Mouse (Mus musculus) megakaryocyte, adult 5-6 weeks (primary cell): ENCODE results near the gene Nrl. TPM values are rescaled to one million over a fixed set of nuclear protein-coding genes. Genes with fewer than 3 reads are reported as not detected.
A peak's percentile ranks its signal among the peaks of the same experiment; 100 is the strongest.

ENCODE experiments used
- ATAC-seq: 2 replicates; pipeline ENCODE4 v1.8.0; 2016; ENCODE audit warnings: mild to moderate bottlenecking, inconsistent platforms; ENCODE audit not compliant: poor library complexity, severe bottlenecking
- total RNA-seq, 2 experiments: library from RNA; stranded (forward) in 1 of 2; stranded (reverse) in 1 of 2; fragments of 153-499, 151-499 nt in 1 of 2; fragments of 221-1000, 200-1000 nt in 1 of 2; gene quantifications; 2 replicates each; pipeline versions ENCODE4 v1.2.3 to v1.2.4; 2015 to 2017

The Nrl gene
- total RNA-seq (2015) (not detected in 2 replicates), total RNA-seq (2017) (not detected in 2 replicates)

DNA sequence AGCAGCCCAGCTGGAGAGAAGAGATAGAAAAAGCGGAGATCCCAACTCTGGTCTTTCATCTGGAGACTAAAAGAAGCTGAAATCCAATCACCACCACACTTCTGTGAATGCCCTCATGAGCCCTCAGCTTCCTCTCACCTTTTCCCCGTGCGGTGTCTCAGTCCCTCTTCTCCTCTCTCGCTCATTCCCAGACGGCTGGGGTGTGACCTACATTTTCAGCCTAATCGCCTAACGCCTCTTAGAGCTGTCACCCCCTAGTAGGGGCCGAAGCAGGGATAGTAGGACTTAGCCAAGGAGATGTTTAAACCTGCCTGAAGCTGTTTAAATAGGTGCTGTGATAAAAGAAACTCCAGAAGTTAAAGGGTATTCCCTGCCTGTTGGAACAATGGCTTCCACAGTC is at the start of gene Nrl:
TSS of gene Nrl (minus strand) at position 197 of the 400 bp plus-strand sequence.
- ATAC-seq = no peak

DNA sequence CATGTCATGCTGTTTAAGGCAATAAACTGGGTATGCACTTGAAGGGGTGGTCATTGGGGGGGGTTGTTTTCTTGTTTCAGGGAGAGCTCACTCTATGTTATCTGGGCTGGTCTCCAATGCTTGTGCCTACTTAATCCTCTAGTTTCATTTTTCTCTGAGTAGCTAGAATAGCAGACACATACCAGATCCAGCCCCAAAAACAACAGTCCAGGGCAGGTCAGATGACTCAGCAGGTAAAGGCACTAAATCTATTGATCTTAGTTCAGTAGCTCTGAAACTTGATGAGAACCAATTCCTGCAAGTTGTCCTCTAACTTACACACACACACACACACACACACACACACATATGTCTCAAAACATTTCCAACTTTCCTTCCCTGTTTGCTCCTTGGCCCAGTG is 47.0 kb upstream of the Nrl start:
- ATAC-seq = no peak

DNA sequence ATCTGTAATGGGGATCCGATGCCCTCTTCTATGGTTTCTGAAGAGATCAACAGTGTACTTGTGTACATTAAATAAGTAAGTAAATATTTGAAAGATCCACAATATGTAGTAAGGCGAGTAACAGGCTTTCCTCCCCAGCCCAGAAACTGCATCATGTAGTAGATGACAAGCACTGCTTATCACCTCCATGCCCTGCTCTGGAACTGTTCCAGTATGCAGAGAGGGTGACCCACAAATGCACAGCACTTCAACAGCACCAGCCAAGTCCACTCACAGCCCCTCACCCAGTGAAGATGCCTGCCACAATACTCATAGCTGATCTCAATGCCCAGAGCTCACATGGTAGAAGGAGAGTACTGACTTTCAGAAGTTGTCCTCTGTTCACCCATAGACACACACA is 45.8 kb upstream of the Nrl start:
- ATAC-seq = no peak

DNA sequence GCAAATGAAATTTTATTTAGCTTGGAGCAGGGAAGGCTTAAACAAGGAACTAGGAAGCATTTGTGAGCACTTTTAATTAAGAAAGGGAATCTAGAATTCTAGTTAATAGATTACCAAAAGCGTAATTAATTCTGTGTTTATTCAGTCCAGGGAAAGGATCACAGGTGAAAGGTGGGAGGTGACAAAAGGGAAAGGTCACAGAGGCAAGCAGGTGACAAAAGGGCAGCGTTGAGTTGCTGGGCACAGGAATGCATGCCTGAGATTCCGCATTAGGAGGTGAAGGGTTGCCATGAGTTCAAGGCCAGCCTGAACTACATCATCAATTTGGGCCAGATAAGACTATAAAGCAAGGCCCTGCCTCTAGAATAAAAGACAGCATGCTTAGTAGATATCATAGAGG is 42.7 kb upstream of the Nrl start:
- ATAC-seq = no peak

DNA sequence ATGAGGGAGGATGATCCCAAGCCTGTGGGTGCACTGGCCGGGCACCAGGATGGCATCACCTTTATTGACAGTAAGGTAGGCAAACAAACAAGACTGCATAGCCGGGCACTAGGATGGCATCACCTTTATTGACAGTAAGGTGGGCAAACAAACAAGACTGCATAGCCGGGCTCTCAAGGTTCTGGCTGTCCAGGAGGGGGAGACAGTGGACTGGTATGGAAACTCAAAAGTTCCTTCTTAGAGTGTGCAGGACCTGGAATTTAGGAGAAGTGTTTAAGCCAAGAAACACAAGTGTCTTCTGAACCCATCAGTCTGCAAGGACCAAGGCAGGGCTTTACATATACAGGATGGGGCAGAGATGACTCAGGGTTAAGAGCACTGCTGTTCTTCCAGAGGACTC is 41.0 kb upstream of the Nrl start:
- ATAC-seq = no peak

DNA sequence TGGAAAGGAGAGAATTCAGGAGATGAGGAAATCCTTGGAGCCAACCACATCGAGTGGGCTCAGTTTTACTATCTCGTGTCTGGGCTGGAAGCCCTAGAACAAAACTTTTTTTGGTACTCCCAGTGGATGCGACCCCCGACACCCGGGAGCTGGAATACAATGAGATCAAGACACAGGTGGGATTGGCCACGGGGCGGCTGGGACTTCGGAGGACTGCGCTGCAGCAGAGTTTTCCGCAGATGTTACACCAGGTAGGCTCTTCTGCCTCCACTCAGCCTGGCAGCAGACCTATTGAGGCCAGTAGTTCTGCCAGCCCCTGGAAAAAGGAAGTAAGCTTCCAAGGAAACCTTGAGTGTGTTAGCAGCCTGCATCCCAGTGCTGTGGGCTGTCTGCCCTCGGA is 38.5 kb upstream of the Nrl start:
- ATAC-seq = no peak

DNA sequence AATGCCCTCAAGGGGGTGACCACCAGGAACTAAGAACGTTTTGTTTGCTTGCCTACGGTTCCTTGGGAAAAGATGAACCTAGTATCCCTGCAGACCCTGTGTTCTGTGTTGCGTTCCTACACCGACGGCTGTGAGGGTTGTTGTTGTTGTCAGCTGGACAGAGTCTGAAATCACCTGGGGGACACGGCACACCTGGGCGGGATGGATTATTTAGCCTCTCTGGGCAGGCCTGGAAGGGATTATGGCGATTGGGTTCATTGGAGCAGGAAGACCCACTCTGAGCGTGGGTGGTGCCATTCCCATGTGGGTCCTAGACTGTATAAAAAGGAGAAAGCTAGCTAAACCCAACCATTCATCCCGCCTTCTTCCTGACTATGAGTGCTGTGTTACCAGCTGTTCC is 37.1 kb upstream of the Nrl start:
- ATAC-seq = no peak

DNA sequence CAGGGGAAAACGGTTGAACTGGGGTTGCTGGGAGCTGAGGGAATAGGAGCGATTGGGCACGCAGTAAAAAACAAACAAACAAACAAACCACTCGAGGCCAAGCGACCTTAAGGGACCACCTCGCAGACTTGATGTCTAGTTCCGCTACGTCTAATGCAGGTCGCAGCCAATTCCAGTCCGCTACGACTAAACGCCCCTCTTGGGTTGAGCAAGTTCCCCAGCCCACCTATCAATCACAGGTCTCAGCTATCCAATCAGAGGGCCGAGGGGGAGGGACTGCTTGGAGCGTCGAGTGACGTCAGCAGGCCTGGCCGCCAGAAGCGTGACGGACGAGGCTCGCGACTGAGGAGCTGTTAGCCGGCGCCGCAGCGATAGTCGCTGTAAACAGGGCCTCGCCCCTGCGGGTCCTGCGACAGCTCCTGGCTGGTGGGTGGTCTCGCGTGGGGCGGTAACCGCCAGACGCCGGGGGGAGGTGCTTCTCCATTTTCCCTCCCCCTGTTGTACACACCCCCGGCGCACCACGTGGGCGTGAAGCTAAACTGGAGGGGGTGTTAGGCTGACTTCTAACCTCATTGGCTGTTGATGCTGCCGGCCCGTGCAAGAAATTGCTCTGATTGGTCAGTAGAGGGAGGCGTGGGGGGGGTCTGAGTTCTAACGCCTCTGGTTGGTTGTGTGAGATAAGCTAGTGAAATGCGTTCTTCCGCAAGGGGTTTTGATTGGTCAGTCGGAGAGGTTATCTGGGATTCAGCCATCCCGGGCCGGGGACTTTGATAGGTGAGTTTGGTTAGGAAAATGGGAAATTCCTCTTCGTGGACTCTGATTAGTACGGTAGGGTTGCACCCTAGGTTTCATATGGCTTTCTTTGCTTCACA is 35.7 kb upstream of the Nrl start, which contains the start of gene A730061H03Rik:
TSS of gene A730061H03Rik (minus strand) at position 205 of the 872 bp plus-strand sequence.
- ATAC-seq = peak; percentile 75

DNA sequence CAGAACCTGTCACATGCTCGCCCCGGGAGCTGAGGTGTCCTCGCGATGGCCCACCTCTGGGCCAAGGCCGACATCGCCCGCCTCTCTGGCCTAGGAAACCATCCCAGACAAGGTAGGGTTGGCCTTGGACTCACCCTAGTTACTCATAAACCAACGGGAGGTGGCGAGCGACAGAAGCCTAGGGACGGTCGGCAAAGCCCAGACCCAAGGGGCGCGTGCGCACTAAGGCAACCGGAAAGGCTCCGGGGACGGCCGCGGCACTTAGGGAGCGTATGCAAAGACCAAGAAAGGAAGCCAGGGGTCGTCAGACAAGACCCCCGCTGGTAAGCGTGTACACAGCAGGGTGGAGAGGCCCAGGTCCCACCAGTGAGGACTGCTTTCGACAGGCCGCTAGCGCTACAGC is 35.0 kb upstream of the Nrl start, which contains the start of gene Dcaf11:
TSS of gene Dcaf11 (plus strand) at position 208 of the 403 bp plus-strand sequence.
- ATAC-seq = peak; percentile 59

DNA sequence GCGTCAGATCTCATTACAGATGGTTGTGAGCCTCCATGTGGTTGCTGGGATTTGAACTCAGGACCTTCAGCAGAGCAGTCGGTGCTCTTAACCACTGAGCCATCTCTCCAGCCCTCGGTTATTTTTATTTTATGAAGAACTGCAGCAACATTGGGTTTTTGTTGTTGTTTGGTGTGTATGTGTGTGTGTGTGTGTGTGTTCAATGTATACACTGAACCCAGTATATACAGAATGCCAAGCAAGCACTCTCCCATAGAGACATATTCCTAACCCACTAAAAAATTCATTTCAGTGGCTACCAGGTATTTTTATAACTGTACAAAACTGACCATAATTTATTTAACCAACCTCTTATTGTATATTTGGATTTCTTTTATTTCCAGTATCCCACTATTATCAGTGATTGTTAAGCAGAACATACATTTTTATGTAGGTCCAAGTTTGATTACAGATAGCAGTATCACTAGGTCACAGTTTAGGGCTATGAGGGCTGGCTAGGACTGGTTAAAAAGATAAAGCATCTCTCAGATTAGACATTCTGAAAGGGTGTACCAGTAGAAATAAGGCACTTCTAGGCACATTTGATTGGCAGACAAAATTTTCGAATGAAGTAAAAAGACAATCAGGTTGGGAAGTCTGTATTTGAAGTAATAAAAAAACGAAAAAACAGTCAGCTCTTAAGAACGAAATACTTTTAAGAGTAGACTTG is 34.1 kb upstream of the Nrl start:
- ATAC-seq = no peak

DNA sequence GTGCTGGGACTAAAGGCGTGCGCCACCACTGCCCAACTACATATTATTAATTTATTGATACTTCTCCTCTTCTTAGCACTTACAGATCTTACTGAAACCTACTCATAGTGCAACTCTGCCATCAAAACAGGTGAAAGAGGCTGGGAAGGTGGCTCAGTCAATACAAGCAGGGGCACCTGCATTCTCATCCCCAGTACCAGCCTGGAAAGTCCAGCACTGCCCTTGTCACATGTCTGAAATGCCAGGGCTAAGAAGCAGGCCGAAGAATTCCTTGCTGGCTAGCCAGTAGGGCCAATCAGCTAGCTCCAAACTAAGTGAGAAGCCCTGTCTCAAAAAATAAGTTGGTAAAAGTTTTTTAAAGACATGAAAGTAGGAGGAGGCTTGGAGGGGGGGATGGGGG is 32.8 kb upstream of the Nrl start:
- ATAC-seq = no peak

DNA sequence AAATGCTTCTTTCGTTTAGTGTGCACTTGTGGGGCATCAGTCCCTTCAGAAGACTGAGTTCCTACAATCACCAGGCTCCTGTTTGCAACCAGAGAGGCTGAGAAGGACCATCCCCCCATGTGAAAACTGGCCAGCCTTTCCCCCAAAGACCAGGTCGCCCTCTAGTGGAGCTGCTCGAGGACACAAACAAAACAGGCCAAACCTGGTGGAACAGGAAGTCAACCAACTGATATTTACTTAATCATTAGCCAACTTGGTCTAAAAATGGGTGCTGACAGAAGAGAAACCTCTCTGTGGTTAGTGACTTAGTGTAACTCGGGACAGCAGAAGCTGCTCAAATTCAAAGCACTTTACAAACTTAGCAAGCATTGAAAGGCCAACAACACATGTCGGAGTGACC is 32.2 kb upstream of the Nrl start:
- peak; percentile 39 for ATAC-seq

DNA sequence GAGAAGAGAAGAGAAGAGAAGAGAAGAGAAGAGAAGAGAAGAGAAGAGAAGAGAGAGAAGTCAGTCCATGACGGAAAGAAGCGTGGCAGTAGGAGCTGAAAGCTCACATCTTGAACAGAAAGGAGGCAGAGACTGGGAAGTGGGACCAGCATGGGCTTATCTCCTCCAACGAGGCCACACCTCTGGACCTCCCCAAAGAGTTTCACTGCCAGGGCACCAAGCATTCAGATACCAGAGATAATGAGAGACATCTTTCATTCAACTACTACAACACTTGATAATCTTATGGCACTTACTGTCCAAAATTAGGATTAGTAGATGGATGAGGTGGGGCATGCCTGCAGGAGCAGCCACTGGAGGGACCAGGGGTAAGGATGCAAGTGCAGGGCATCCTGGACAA is 31.0 kb upstream of the Nrl start:
- ATAC-seq = no peak

DNA sequence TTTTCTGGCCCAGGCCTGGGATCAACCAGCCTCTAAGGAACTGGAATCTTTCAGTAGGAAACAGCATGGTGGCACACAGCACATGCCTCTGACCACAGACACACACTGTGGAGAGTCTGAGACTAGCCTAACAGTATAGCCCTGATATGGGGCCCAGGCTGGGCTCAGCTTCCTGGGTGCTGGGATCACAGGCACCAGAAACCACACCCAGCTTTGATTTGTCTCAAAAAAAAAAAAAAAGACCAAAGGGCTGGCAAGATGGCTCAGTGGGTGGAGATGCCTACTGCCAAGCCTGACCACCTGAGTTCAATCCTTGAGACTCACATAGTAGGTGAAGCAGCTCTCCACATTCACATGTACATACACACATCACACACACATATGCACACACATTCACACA is 29.9 kb upstream of the Nrl start:
- ATAC-seq = no peak

DNA sequence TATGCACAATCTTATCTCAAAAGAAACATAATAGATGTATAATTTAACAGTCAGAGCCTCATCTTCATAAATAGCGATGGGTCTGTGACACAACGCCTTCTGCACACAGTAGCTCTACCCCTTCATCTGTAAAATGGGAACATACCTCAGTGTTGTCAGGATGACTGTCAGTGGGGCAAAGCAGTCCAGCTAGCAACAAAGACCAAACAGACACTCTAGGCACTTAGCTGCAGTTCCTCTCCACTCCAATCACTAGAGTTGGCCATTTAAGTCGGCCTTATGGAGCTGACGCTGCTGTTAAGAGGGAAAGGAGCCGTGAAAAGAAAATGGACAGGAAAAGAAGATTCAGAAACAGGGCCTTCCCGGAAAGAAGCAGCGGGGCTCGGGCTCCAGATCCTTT is 27.0 kb upstream of the Nrl start:
- ATAC-seq = no peak

DNA sequence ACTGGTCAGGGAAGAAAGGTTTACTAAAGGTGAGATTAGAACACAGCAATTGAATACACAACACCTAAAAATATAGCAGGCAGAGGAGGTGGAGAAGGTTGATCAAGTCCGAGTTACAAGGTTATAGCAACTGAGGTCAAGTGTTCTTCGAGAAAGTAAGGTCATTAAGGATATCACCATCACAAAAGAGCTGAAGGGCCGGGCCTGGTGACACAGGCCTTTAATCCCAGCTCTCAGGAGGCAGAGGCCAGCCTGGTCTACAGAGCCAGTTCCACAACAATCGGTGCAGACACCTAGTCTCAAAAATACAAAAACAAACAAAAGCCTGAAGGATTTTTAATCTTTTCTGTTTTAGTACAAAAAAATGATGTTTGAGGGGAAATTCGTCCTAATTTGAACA is 26.6 kb upstream of the Nrl start:
- ATAC-seq = no peak

DNA sequence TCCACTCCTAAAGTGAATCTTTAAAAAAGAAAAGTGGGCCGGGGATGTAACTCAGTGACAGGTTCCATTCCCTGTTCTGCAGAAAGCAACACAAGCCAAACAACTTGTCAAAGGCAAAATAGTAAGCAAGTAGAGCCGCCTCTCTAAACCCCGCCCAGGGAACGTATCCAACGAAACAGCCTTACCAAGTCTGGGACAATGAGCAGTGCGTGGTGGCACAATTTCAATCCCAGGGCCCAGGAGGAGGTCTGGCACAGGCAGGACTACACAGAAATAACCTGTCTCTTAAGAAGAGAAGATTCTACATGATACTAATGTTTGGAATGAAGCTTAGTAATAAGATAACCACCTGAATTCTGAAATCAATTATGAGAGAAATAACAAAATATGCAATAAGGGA is 25.4 kb upstream of the Nrl start:
- ATAC-seq = no peak

DNA sequence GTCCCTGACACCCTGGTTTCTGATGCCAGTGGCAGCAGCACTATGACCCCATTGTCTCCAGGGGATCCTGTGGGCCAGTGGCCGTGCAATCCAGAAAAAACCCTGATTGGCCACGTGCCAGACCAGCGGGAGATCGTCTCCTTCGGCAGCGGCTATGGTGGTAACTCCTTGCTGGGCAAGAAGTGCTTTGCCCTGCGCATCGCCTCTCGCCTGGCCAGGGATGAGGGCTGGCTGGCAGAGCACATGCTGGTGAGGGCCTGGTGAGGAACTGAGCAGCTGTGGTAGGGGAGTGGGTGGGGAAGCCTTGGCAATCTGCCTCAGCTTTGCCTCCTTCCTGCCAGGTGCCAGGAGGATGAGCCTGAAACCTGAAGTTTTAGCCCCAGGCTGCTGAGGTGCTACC is 19.6 kb upstream of the Nrl start:
- ATAC-seq = no peak

DNA sequence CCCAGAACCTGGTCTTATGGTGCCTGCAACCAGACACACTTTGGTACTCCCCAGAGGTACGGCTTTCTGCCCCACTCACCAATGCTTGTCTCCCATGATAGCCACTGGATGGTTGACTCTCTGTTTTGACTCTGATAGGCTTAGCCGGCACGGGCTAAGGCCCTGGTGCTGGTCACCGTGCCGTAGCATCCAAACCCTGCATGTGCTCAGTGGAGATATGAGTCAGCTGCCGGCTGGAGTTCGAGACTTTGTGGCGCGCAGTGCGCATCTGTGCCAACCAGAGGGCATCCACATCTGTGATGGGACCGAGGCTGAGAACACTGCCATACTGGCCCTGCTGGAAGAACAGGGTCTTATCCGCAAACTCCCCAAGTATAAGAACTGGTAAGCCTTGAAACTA is 17.5 kb upstream of the Nrl start:
- ATAC-seq = no peak

DNA sequence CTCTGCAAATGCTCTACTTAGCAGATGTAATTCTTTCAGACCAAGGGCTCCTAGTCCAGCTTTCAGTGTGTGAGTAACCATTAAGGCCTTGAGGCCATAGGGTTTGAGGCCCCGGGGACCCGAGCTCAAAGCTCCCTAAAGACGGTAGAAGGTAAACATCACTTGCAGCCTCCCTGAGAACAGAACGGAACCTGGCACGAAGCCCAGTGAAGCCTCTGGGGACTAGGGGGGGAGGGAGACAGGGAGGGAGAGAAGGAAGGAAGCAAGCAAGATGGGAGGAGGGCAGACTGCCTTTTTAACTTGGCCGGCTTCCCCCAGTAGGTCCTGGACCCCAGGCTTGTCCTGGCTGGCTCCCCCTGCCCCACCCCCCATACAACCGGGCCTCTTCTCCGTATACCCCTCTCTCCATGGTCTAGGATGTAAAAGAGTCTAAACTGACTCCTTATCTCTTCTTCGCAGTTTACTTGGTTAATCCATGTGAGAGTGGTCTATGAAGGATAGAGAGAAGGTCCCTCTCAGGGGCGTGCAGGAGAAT is 16.1 kb upstream of the Nrl start:
- no peak for ATAC-seq

DNA sequence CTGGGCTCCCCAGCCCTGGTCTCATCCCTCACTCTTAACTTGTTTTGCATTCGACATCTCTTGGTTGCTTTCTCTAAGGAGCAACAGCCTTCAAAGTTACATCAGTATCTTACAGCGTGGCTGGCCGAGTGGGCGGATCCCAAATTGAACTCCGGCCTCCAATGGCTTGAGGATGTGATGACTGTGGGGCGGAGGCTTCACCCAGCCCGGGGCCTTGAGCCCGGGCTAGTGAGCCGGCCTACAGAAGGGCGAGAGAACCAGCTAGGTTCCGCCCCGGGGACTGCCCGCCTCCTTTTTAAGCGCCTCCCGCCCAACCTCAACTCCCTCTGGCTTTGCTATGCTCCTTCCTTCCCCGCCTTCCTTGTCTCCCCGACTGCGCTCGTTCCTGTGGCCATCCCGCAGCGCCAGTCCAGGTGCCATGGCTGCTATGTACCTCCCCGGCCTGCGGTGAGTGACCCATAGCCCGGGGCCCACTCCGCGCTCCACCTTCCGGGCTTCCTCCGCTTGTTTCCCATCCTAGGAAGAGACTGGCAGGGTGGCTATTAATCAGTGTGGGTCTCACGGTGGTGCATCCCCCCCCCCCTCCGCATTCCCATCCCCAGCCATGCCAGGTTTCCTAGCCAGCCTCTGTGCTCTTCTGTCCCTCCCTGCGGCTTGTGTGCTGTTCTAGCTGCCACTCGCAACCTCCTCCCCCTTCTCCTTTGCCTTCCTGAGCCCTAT is 15.4 kb upstream of the Nrl start, which contains the start of gene Pck2:
TSS of gene Pck2 (plus strand) at position 200 of the 720 bp plus-strand sequence.
- ATAC-seq = peak; percentile 96
